Mouse (Mus musculus): ENCODE results near the gene Npat.

The Npat gene

GRCm38 (mm10) chr9:53609968-53610781 is 73.3 kb downstream of the Npat start, which contains the start of gene Acat1:
TSS of gene Acat1 (minus strand) at chr9:53610382.
- peak; percentile 91 to 96 for DNase-seq (ENCODE audit: low spot score in 2 of 2)

DNA sequence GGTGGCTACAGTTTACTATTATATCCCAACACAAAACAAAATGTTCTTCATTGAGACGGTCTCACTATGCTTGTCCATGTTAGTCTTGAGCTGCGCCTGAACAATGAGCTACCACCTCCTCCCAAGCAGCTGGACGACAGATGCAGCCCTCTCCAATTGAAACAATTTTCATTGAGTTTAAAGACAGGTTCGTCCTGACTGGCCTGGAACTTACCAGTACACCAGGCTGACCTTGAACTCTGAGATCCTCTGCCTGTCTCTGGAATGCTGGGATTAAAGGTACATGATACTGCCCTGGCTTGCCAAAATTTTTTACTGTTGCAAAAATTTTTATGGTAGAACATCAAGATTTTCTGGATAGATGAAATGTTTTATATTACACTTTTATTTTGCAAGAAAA is 77.4 kb downstream of the Npat start:
- DNase-seq (ENCODE audit: low spot score in 2 of 2) = no peak

GRCm38 (mm10) chr9:53615246-53615645 is 78.4 kb downstream of the Npat start:
- DNase-seq (ENCODE audit: low spot score in 2 of 2) = no peak
